Mouse (Mus musculus) megakaryocyte, embryonic 14.5 days (primary cell): Measurements from ENCODE around the gene Ikzf4. TPM values are rescaled to one million over a fixed set of nuclear protein-coding genes. Genes with fewer than 3 reads are reported as not detected.
"Not testable (repeated sequence)": the region's sequence is repeated elsewhere in the genome, so short reads cannot be mapped to it uniquely, and the experiment has no call there.

Source experiments
- H3K27me3 ChIP-seq: replicated peaks from 2 replicates; pipeline ENCODE3; 2012; ENCODE audit warnings: inconsistent platforms
- H3K36me3 ChIP-seq: replicated peaks from 2 replicates; pipeline ENCODE3; 2012; ENCODE audit warnings: low read length, inconsistent platforms, mixed read lengths
- H3K4me1 ChIP-seq: 2 replicates; pipeline ENCODE4 v1.6.1; 2012; ENCODE audit warnings: inconsistent platforms
- H3K4me3 ChIP-seq: replicated peaks from 2 replicates; pipeline ENCODE3; 2012; ENCODE audit warnings: moderate library complexity, mild to moderate bottlenecking, inconsistent platforms
- H3K9me3 ChIP-seq: 2 replicates; pipeline ENCODE4 v1.6.1; 2012; ENCODE audit warnings: inconsistent platforms
- FLI1 ChIP-seq: IDR thresholded peaks from 2 replicates; pipeline ENCODE4 v1.6.1; 2012; ENCODE audit warnings: low read length, inconsistent platforms, mixed read lengths
- GATA1 ChIP-seq: IDR thresholded peaks from 3 replicates; pipeline ENCODE4 v1.6.1; 2012; ENCODE audit warnings: mixed read lengths, low read length, inconsistent platforms, borderline replicate concordance
- polyA plus RNA-seq: library from polyadenylated mRNA; stranded (reverse); fragments of >175 nt; gene quantifications from 2 replicates; pipeline ENCODE4 v1.2.3, GENCODE M21; 2012; ENCODE audit warnings: low replicate concordance; ENCODE audit not compliant: insufficient read depth

Ikzf4 gene
- polyA plus RNA-seq, 1 experiment: 0.37 TPM

- Histone ChIP-seq H3K4me1 (peaks cover 19% of the 10 kb centered on the region), H3K36me3 (peaks cover 29% of the 10 kb centered on the region), H3K9me3 (no peaks in the 10 kb centered on the region), H3K27me3 (peaks cover 2% of the 10 kb centered on the region), H3K4me3 (peak within 1 kb of the TSS; percentile 98)
- TF ChIP-seq GATA1 (no peak), FLI1 (peak; percentile 75; the same call in 1 of the 2 replicates)
Observed at GRCm38 (mm10) chr10:128626311-128627310, 19.2 kb downstream of the Ikzf4 start, which contains the start of gene Rps26. Gene Rps26, minus strand, starts transcription at chr10:128626747.

GRCm38 (mm10) chr10:128625287-128625894, 20.4 kb downstream of the Ikzf4 start:
- H3K27me3 ChIP-seq: no peaks in the 10 kb centered on the region
- no peaks in the 10 kb centered on the region for H3K9me3 ChIP-seq
- H3K36me3 ChIP-seq: peaks cover 29% of the 10 kb centered on the region
- TF ChIP-seq GATA1 (no peak), FLI1 (no peak)
- H3K4me3 ChIP-seq: peak overlapping the region; percentile 98
- H3K4me1 ChIP-seq: peaks cover 18% of the 10 kb centered on the region

GRCm38 (mm10) chr10:128623106-128623613, 22.6 kb downstream of the Ikzf4 start:
- H3K27me3 ChIP-seq, H3K9me3 ChIP-seq, H3K4me3 ChIP-seq: not testable (repeated sequence)
- peaks cover 26% of the 10 kb centered on the region for H3K4me1 ChIP-seq
- H3K36me3 ChIP-seq: peaks cover 29% of the 10 kb centered on the region

GRCm38 (mm10) chr10:128622702-128623101, 23.1 kb downstream of the Ikzf4 start:
- no peaks in the 10 kb centered on the region for H3K27me3 ChIP-seq
- TF ChIP-seq GATA1 (no peak), FLI1 (no peak)

GRCm38 (mm10) chr10:128621986-128622520, 23.7 kb downstream of the Ikzf4 start:
- no peaks in the 10 kb centered on the region for H3K9me3 ChIP-seq
- peaks cover 29% of the 10 kb centered on the region for H3K36me3 ChIP-seq
- H3K4me1 ChIP-seq: peaks cover 20% of the 10 kb centered on the region
- no peaks in the 10 kb centered on the region for H3K27me3 ChIP-seq
- no peak overlapping the region for H3K4me3 ChIP-seq
- TF ChIP-seq GATA1 (no peak), FLI1 (no peak)

More at GRCm38 (mm10) chr10:128622702-128623101, 23.1 kb downstream of the Ikzf4 start:
- H3K9me3 ChIP-seq: no peaks in the 10 kb centered on the region
- peaks cover 29% of the 10 kb centered on the region for H3K36me3 ChIP-seq
- no peak overlapping the region for H3K4me3 ChIP-seq
- peaks cover 23% of the 10 kb centered on the region for H3K4me1 ChIP-seq

- TF ChIP-seq GATA1: no peak
- TF ChIP-seq FLI1: no peak
- Histone ChIP-seq H3K9me3 (no peaks in the 10 kb centered on the region), H3K27me3 (peaks cover 2% of the 10 kb centered on the region), H3K4me3 (no peak overlapping the region), H3K36me3 (peaks cover 26% of the 10 kb centered on the region), H3K4me1 (peaks cover 18% of the 10 kb centered on the region)
Observed at GRCm38 (mm10) chr10:128620241-128620640, 25.6 kb downstream of the Ikzf4 start.

GRCm38 (mm10) chr10:128619148-128619547, 26.6 kb downstream of the Ikzf4 start:
- H3K4me1 ChIP-seq: peaks cover 25% of the 10 kb centered on the region
- H3K9me3 ChIP-seq, H3K27me3 ChIP-seq, H3K4me3 ChIP-seq: not testable (repeated sequence)
- peaks cover 16% of the 10 kb centered on the region for H3K36me3 ChIP-seq

- Histone ChIP-seq H3K4me3 (no peak overlapping the region), H3K4me1 (peaks cover 31% of the 10 kb centered on the region)
- TF ChIP-seq GATA1 (no peak), FLI1 (no peak)
Observed at GRCm38 (mm10) chr10:128618570-128618969, 27.2 kb downstream of the Ikzf4 start.

GRCm38 (mm10) chr10:128615798-128616448, 29.9 kb downstream of the Ikzf4 start:
- peaks cover 43% of the 10 kb centered on the region for H3K4me1 ChIP-seq
- not testable (repeated sequence) for H3K36me3 ChIP-seq, H3K27me3 ChIP-seq, H3K9me3 ChIP-seq, H3K4me3 ChIP-seq

More at GRCm38 (mm10) chr10:128618570-128618969, 27.2 kb downstream of the Ikzf4 start:
- no peaks in the 10 kb centered on the region for H3K9me3 ChIP-seq
- H3K36me3 ChIP-seq: peaks cover 10% of the 10 kb centered on the region
- H3K27me3 ChIP-seq: peaks cover 2% of the 10 kb centered on the region
